Mouse (Mus musculus) MEL (cell line): ENCODE results near the gene Tfb1m. TPM values are rescaled to one million over a fixed set of nuclear protein-coding genes. Genes with fewer than 3 reads are reported as not detected.

Source experiments
- DNase-seq: peaks from one replicate; pipeline ENCODE4 v3.0.0; 2011; ENCODE audit warnings: low read depth, low spot score
- H3K27ac ChIP-seq: 2 replicates; pipeline ENCODE4 v1.5.1; 2012; ENCODE audit warnings: low read depth, mild to moderate bottlenecking, control low read depth, low read length, moderate library complexity; ENCODE audit not compliant: control insufficient read depth
- H3K27me3 ChIP-seq, 2 experiments: fragments of 150-350 bp in 1 of 2; sonication (generic) in 1 of 2; 2 replicates each; pipeline ENCODE4 v1.6.1; 2012; ENCODE audit warnings: low read length in 2 of 2, mild to moderate bottlenecking in 2 of 2, improper control_type of control experiment in 1 of 2, moderate library complexity in 1 of 2; ENCODE audit not compliant: insufficient read depth in 2 of 2, control insufficient read depth in 1 of 2
- H3K36me3 ChIP-seq, 2 experiments: 2 replicates each; pipeline ENCODE4 v1.6.1; 2012 to 2014; ENCODE audit warnings: low read length in 2 of 2, improper control_type of control experiment in 1 of 2, inconsistent platforms in 1 of 2, mild to moderate bottlenecking in 1 of 2; ENCODE audit not compliant: insufficient read depth in 2 of 2, control insufficient read depth in 1 of 2
- H3K4me1 ChIP-seq, 2 experiments: fragments of 150-350 bp in 1 of 2; sonication (generic) in 1 of 2; 2 replicates each; pipeline ENCODE4 v1.6.1; 2012; ENCODE audit warnings: low read length in 2 of 2, improper control_type of control experiment in 1 of 2, mild to moderate bottlenecking in 1 of 2; ENCODE audit not compliant: insufficient read depth in 2 of 2, control insufficient read depth in 1 of 2
- H3K4me3 ChIP-seq, 2 experiments: fragments of 150-350 bp in 1 of 2; sonication (generic) in 1 of 2; 2 replicates each; pipeline ENCODE4 v1.5.1; 2012; ENCODE audit warnings: low read depth in 2 of 2, low read length in 2 of 2, mild to moderate bottlenecking in 2 of 2, moderate library complexity in 2 of 2, control low read depth in 1 of 2, improper control_type of control experiment in 1 of 2; ENCODE audit not compliant: control insufficient read depth in 1 of 2, insufficient read depth in 1 of 2
- H3K79me2 ChIP-seq: 2 replicates; pipeline ENCODE4 v1.6.1; 2012; ENCODE audit warnings: mild to moderate bottlenecking, low read length, moderate library complexity; ENCODE audit not compliant: control insufficient read depth, poor library complexity, insufficient read depth
- H3K9ac ChIP-seq: 2 replicates; pipeline ENCODE4 v1.6.1; 2012; ENCODE audit warnings: low read depth, mild to moderate bottlenecking, control low read depth, low read length, moderate library complexity; ENCODE audit not compliant: control insufficient read depth, poor library complexity, severe bottlenecking
- H3K9me3 ChIP-seq: fragments of 150-350 bp; sonication (generic); replicated peaks from 2 replicates; pipeline ENCODE4 v1.6.1; 2012; ENCODE audit warnings: mild to moderate bottlenecking, low read length, improper control_type of control experiment, moderate library complexity; ENCODE audit not compliant: insufficient read depth
- CHD2 ChIP-seq: IDR thresholded peaks from 2 replicates; pipeline ENCODE4 v1.6.1; 2011; ENCODE audit warnings: low read length, improper control_type of control experiment
- CTCF ChIP-seq, 3 experiments: IDR thresholded peaks in 2 of 3; conservative IDR thresholded peaks in 1 of 3; 2 replicates each; pipeline ENCODE4 v1.5.1; 2011 to 2012; ENCODE audit warnings: low read length in 3 of 3, low read depth in 2 of 3, mild to moderate bottlenecking in 2 of 3, improper control_type of control experiment in 1 of 3, inconsistent platforms in 1 of 3, mixed read lengths in 1 of 3, moderate library complexity in 1 of 3; ENCODE audit not compliant: control insufficient read depth in 1 of 3, insufficient read depth in 1 of 3, poor library complexity in 1 of 3, severe bottlenecking in 1 of 3
- E2F4 ChIP-seq: IDR thresholded peaks from 2 replicates; pipeline ENCODE4 v1.6.1; 2011; ENCODE audit warnings: low read depth, low read length, improper control_type of control experiment, borderline replicate concordance
- ELF1 ChIP-seq: IDR thresholded peaks from 2 replicates; pipeline ENCODE4 v1.6.1; 2014; ENCODE audit warnings: low read depth, mild to moderate bottlenecking, inconsistent platforms, low read length, improper control_type of control experiment, moderate library complexity
- EP300 ChIP-seq, 2 experiments: IDR thresholded peaks; 2 replicates each; pipeline ENCODE4 v1.6.1; 2011; ENCODE audit warnings: improper control_type of control experiment in 2 of 2, low read length in 2 of 2, low read depth in 1 of 2, mild to moderate bottlenecking in 1 of 2
- GABPA ChIP-seq: IDR thresholded peaks from 2 replicates; pipeline ENCODE4 v1.6.1; 2012; ENCODE audit warnings: low read depth, mild to moderate bottlenecking, inconsistent platforms, low read length, improper control_type of control experiment, moderate library complexity
- JUND ChIP-seq: IDR thresholded peaks from 2 replicates; pipeline ENCODE4 v1.6.1; 2011; ENCODE audit warnings: low read depth, mild to moderate bottlenecking, improper control_type of control experiment, low read length
- MYB ChIP-seq: IDR thresholded peaks from 2 replicates; pipeline ENCODE4 v1.6.1; 2011; ENCODE audit warnings: mild to moderate bottlenecking, low read depth, low read length, improper control_type of control experiment
- NELFE ChIP-seq: IDR thresholded peaks from 2 replicates; pipeline ENCODE4 v1.6.1; 2011; ENCODE audit warnings: low read depth, low read length, improper control_type of control experiment
- POLR2A ChIP-seq, 2 experiments: IDR thresholded peaks; 2 replicates each; pipeline ENCODE4 v1.6.1; 2011 to 2012; ENCODE audit warnings: low read length in 2 of 2, mild to moderate bottlenecking in 2 of 2, control low read depth in 1 of 2, improper control_type of control experiment in 1 of 2, low read depth in 1 of 2, moderate library complexity in 1 of 2; ENCODE audit not compliant: control insufficient read depth in 1 of 2, insufficient read depth in 1 of 2, poor library complexity in 1 of 2
- POLR2AphosphoS2 ChIP-seq: IDR thresholded peaks from 2 replicates; pipeline ENCODE4 v1.6.1; 2011; ENCODE audit warnings: low read length, improper control_type of control experiment
- RAD21 ChIP-seq: IDR thresholded peaks from 2 replicates; pipeline ENCODE4 v1.6.1; 2011; ENCODE audit warnings: mild to moderate bottlenecking, low read depth, low read length, improper control_type of control experiment
- TCF12 ChIP-seq: IDR thresholded peaks from 2 replicates; pipeline ENCODE4 v1.6.1; 2014; ENCODE audit warnings: low read depth, mild to moderate bottlenecking, inconsistent platforms, low read length, improper control_type of control experiment, moderate library complexity
- USF1 ChIP-seq: IDR thresholded peaks from 2 replicates; pipeline ENCODE4 v1.6.1; 2014; ENCODE audit warnings: low read depth, mild to moderate bottlenecking, inconsistent platforms, low read length, improper control_type of control experiment, moderate library complexity
- USF2 ChIP-seq, 2 experiments: IDR thresholded peaks; 2 replicates each; pipeline ENCODE4 v1.6.1; 2011 to 2012; ENCODE audit warnings: improper control_type of control experiment in 2 of 2, low read length in 2 of 2, borderline replicate concordance in 1 of 2, inconsistent platforms in 1 of 2, low read depth in 1 of 2, mild to moderate bottlenecking in 1 of 2; ENCODE audit not compliant: insufficient read depth in 1 of 2
- ZKSCAN1 ChIP-seq: IDR thresholded peaks from 2 replicates; pipeline ENCODE4 v1.6.1; 2012; ENCODE audit warnings: low read depth, mild to moderate bottlenecking, inconsistent platforms, low read length, improper control_type of control experiment, moderate library complexity
- ZMIZ1 ChIP-seq: IDR thresholded peaks from 2 replicates; pipeline ENCODE4 v1.6.1; 2012; ENCODE audit warnings: low read depth, mild to moderate bottlenecking, inconsistent platforms, low read length, improper control_type of control experiment, moderate library complexity
- ZNF384 ChIP-seq: IDR thresholded peaks from 2 replicates; pipeline ENCODE4 v1.6.1; 2012; ENCODE audit warnings: low read depth, mild to moderate bottlenecking, inconsistent platforms, low read length, improper control_type of control experiment
- polyA plus RNA-seq, 2 experiments: library from polyadenylated mRNA; stranded (reverse) in 1 of 2; unstranded in 1 of 2; fragments of >175 nt in 1 of 2; fragments of >200 nt in 1 of 2; gene quantifications; 2 replicates each; pipeline versions ENCODE4 v1.2.1 to v1.2.4; 2012; ENCODE audit warnings: low replicate concordance in 2 of 2, low read depth in 1 of 2; ENCODE audit not compliant: insufficient read length in 2 of 2, insufficient read depth in 1 of 2, missing spikeins in 1 of 2
- total RNA-seq: library from RNA; depleted of rRNA; stranded (reverse); fragments of 300-350 nt; gene quantifications from 2 replicates; pipeline ENCODE4 v1.2.3, GENCODE M21; 2012

Gene Tfb1m
- total and polyA plus RNA-seq, 3 experiments = 9.2 to 13.6 TPM; not detected in 1

GRCm38 (mm10) chr17:3485851-3486250, 71.7 kb downstream of the Tfb1m start:
- Histone ChIP-seq H3K4me1 (peaks cover 12 to 33% of the 10 kb centered on the region in 2 experiments), H3K9me3 (no peaks in the 10 kb centered on the region)

DNA sequence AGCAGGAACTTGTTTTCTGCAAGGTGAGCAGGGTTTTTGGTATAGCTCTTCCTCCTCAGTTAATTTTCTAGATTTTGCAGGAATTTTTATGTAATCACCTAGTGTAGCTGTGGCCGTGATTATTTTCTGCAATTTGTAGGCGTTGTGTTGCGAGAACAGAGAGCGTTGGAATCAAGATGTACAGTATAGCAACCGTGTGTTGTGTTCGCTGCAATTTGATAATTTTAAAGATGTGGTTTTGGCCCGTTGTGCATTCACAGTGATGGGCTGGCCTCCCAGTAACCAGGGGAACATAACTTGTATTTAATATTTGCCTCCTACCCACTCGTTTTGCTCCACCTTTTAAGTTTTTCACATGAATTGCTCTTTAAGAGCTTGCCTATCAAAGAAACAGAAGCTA, 74.5 kb downstream of the Tfb1m start:
- DNase-seq = peak; percentile 46
- Histone ChIP-seq H3K4me1 (peaks cover 8 to 22% of the 10 kb centered on the region in 2 experiments), H3K27me3 (no peaks in the 10 kb centered on the region), H3K36me3 (peaks cover 0 to 16% of the 10 kb centered on the region in 2 experiments; a peak in 2 of 4 replicates)
- TF ChIP-seq ZKSCAN1 = no peak
- TF ChIP-seq USF1 = no peak
- TF ChIP-seq EP300 (IDR thresholded peaks at IDR 0.05; ENCODE audit: low read depth in 1 of 2, low read length in 2 of 2) = peak in 1 of 2 experiments; percentile 38; a peak in 1 of 4 replicates
- TF ChIP-seq, all 39 proteins: peak for 1
- Histone ChIP-seq H3K79me2 (no peaks in the 10 kb centered on the region), H3K9me3 (no peaks in the 10 kb centered on the region), H3K27ac (no peak overlapping the region), H3K4me3 (peak overlapping the region in 1 of 2 experiments; percentile 11; a peak in 2 of 4 replicates), H3K9ac (no peak overlapping the region)

More at GRCm38 (mm10) chr17:3485851-3486250, 71.7 kb downstream of the Tfb1m start:
- H3K36me3 ChIP-seq = peaks cover 0 to 25% of the 10 kb centered on the region in 2 experiments; a peak in 2 of 4 replicates
- DNase-seq = no peak
- no peak for TF ChIP-seq E2F4
- TF ChIP-seq TCF12 = no peak
- no peak for TF ChIP-seq USF2 (IDR thresholded peaks at IDR 0.05; ENCODE audit: borderline replicate concordance in 1 of 2, insufficient read depth in 1 of 2, low read depth in 1 of 2, low read length in 2 of 2)
- no peak for TF ChIP-seq POLR2A (IDR thresholded peaks at IDR 0.05; ENCODE audit: control insufficient read depth in 1 of 2, insufficient read depth in 1 of 2, low read depth in 1 of 2, low read length in 2 of 2, poor library complexity in 1 of 2)
- no peak for TF ChIP-seq GABPA
- TF ChIP-seq RAD21 = no peak
- no peak for TF ChIP-seq EP300 (IDR thresholded peaks at IDR 0.05; ENCODE audit: low read depth in 1 of 2, low read length in 2 of 2)
- no peak for TF ChIP-seq POLR2AphosphoS2
- TF ChIP-seq JUND = no peak
- no peak for TF ChIP-seq NELFE
- no peak for TF ChIP-seq MYB
- TF ChIP-seq ZMIZ1 = no peak
- TF ChIP-seq CHD2 = no peak
- no peak for TF ChIP-seq CTCF (IDR thresholded peaks at IDR 0.05 in 2 of 3, conservative IDR thresholded peaks at IDR 0.05 in 1 of 3; ENCODE audit: control insufficient read depth in 1 of 3, insufficient read depth in 1 of 3, low read depth in 2 of 3, low read length in 3 of 3, poor library complexity in 1 of 3, severe bottlenecking in 1 of 3)
- TF ChIP-seq ZNF384 = no peak
- no peak for TF ChIP-seq ELF1
- H3K27me3 ChIP-seq = no peaks in the 10 kb centered on the region
- no peak overlapping the region for H3K9ac ChIP-seq
- no peaks in the 10 kb centered on the region for H3K79me2 ChIP-seq
- H3K27ac ChIP-seq = no peak overlapping the region
- no peak overlapping the region for H3K4me3 ChIP-seq
